Mouse (Mus musculus): ENCODE measurements at regions not wholly inside any gene's neighbourhood (a gene's known extent, or its start where the extent isn't known, plus 50 kb on each side); places are given as distances from the start of the nearest gene placed in this dataset.

GRCm38 (mm10) chr17:9995321-9995720 is 324.3 kb downstream of the Qk start:
- no peak for DNase-seq (ENCODE audit: low spot score)

- DNase-seq (ENCODE audit: low spot score) = no peak
Observed at GRCm38 (mm10) chr17:9990744-9991143, 321.2 kb upstream of the Pabpc6 start.

- no peak for DNase-seq (ENCODE audit: low spot score)
Observed at GRCm38 (mm10) chr17:9981273-9981672, 311.8 kb upstream of the Pabpc6 start.

GRCm38 (mm10) chr17:9976866-9977421 is 307.4 kb upstream of the Pabpc6 start:
- no peak for DNase-seq (ENCODE audit: low spot score)

GRCm38 (mm10) chr17:9975995-9976394 is 306.5 kb upstream of the Pabpc6 start:
- DNase-seq (ENCODE audit: low spot score) = no peak

- no peak for DNase-seq (ENCODE audit: low spot score)
Observed at GRCm38 (mm10) chr17:9975153-9975552, 305.6 kb upstream of the Pabpc6 start.

GRCm38 (mm10) chr17:9967988-9968387 is 298.5 kb upstream of the Pabpc6 start:
- DNase-seq (ENCODE audit: low spot score) = no peak

GRCm38 (mm10) chr17:9962893-9963436 is 293.4 kb upstream of the Pabpc6 start:
- DNase-seq (ENCODE audit: low spot score) = no peak

GRCm38 (mm10) chr17:9948985-9949667 is 279.6 kb upstream of the Pabpc6 start:
- DNase-seq (ENCODE audit: low spot score) = no peak

GRCm38 (mm10) chr17:9947609-9948008 is 278.1 kb upstream of the Pabpc6 start:
- no peak for DNase-seq (ENCODE audit: low spot score)

- no peak for DNase-seq (ENCODE audit: low spot score)
Observed at GRCm38 (mm10) chr17:9944513-9944912, 275.0 kb upstream of the Pabpc6 start.

- no peak for DNase-seq (ENCODE audit: low spot score)
Observed at GRCm38 (mm10) chr17:9942171-9942570, 272.7 kb upstream of the Pabpc6 start.

- DNase-seq (ENCODE audit: low spot score) = no peak
Observed at GRCm38 (mm10) chr17:9939576-9939975, 270.1 kb upstream of the Pabpc6 start.

- DNase-seq (ENCODE audit: low spot score) = no peak
Observed at GRCm38 (mm10) chr17:9938426-9938825, 268.9 kb upstream of the Pabpc6 start.

- no peak for DNase-seq (ENCODE audit: low spot score)
Observed at GRCm38 (mm10) chr17:9937211-9937610, 267.7 kb upstream of the Pabpc6 start.

GRCm38 (mm10) chr17:9932186-9932585 is 262.7 kb upstream of the Pabpc6 start:
- no peak for DNase-seq (ENCODE audit: low spot score)

- no peak for DNase-seq (ENCODE audit: low spot score)
Observed at GRCm38 (mm10) chr17:9931526-9931925, 262.0 kb upstream of the Pabpc6 start.

- DNase-seq (ENCODE audit: low spot score) = no peak
Observed at GRCm38 (mm10) chr17:9929448-9930088, 260.1 kb upstream of the Pabpc6 start.

GRCm38 (mm10) chr17:9927724-9928123 is 258.2 kb upstream of the Pabpc6 start:
- DNase-seq (ENCODE audit: low spot score) = no peak

GRCm38 (mm10) chr17:9926308-9926707 is 256.8 kb upstream of the Pabpc6 start:
- DNase-seq (ENCODE audit: low spot score) = no peak

- no peak for DNase-seq (ENCODE audit: low spot score)
Observed at GRCm38 (mm10) chr17:9921326-9921725, 251.8 kb upstream of the Pabpc6 start.

GRCm38 (mm10) chr17:9917031-9917430 is 247.5 kb upstream of the Pabpc6 start:
- no peak for DNase-seq (ENCODE audit: low spot score)

GRCm38 (mm10) chr17:9910856-9911255 is 241.3 kb upstream of the Pabpc6 start:
- DNase-seq (ENCODE audit: low spot score) = no peak

All from spleen, adult 12 weeks (tissue).